Mouse (Mus musculus) liver, embryonic 13.5 days (tissue): ENCODE measurements at regions not wholly inside any gene's neighbourhood (a gene's known extent, or its start where the extent isn't known, plus 50 kb on each side); places are given as distances from the start of the nearest gene placed in this dataset.

Experiments used
- ATAC-seq: fragments of 200-750 bp; cut with Nextera tagmentation; 2 replicates; pipeline ENCODE4 v1.8.0; 2017; ENCODE audit warnings: low read depth, mild to moderate bottlenecking, moderate number of reproducible peaks, moderate library complexity
- DNase-seq: peaks from one replicate; pipeline ENCODE4 v3.0.0; 2022
- H3K27ac ChIP-seq: fragments of 300-500 bp; sonication (generic); 2 replicates; pipeline ENCODE4 v1.5.1; 2015; ENCODE audit warnings: moderate library complexity, mild to moderate bottlenecking, inconsistent platforms
- H3K27me3 ChIP-seq: fragments of 300-500 bp; sonication (generic); 2 replicates; pipeline ENCODE4 v1.6.1; 2015; ENCODE audit warnings: mild to moderate bottlenecking, inconsistent platforms
- H3K36me3 ChIP-seq: fragments of 300-500 bp; sonication (generic); 2 replicates; pipeline ENCODE4 v1.6.1; 2015; ENCODE audit warnings: mild to moderate bottlenecking, inconsistent platforms
- H3K4me1 ChIP-seq: fragments of 300-500 bp; sonication (generic); replicated peaks from 2 replicates; pipeline ENCODE4 v1.6.1; 2015; ENCODE audit warnings: inconsistent platforms
- H3K4me2 ChIP-seq: fragments of 300-500 bp; sonication (generic); 2 replicates; pipeline ENCODE4 v1.6.1; 2015; ENCODE audit warnings: inconsistent platforms, mild to moderate bottlenecking, moderate library complexity
- H3K4me3 ChIP-seq: fragments of 300-500 bp; sonication (generic); replicated peaks from 2 replicates; pipeline ENCODE4 v1.5.1; 2015; ENCODE audit warnings: mild to moderate bottlenecking, inconsistent platforms
- H3K9ac ChIP-seq: fragments of 300-500 bp; sonication (generic); 2 replicates; pipeline ENCODE4 v1.6.1; 2015; ENCODE audit warnings: mild to moderate bottlenecking, inconsistent platforms
- H3K9me3 ChIP-seq: fragments of 300-500 bp; sonication (generic); replicated peaks from 2 replicates; pipeline ENCODE4 v1.6.1; 2016; ENCODE audit warnings: inconsistent platforms
- WGBS: fragments of 180-500 bp; shearing (Covaris S2); methylation state at CpG from one replicate; pipeline ENCODE4 v1.1.7; 2015; ENCODE audit not compliant: insufficient replicate concordance; 5-methylcytosine and 5-hydroxymethylcytosine counted together

- H3K4me1 ChIP-seq = 0 out of 2 replicates have a peak, but pooled peaks cover 4% of the 10 kb centered on the region
- WGBS = 25% methylated on average over 3 of the region's 3 CpGs
- H3K9ac ChIP-seq = no peak overlapping the region
- no peak overlapping the region for H3K4me3 ChIP-seq
- no peaks in the 10 kb centered on the region for H3K27me3 ChIP-seq
- DNase-seq = no peak
- H3K36me3 ChIP-seq = no peaks in the 10 kb centered on the region
- H3K9me3 ChIP-seq = no peaks in the 10 kb centered on the region
- H3K4me2 ChIP-seq = no peak overlapping the region
- H3K27ac ChIP-seq = no peak overlapping the region
- peak; percentile 78 for ATAC-seq
Observed at GRCm38 (mm10) chr13:28662316-28662752, 291.2 kb downstream of the Sox4 start.

DNA sequence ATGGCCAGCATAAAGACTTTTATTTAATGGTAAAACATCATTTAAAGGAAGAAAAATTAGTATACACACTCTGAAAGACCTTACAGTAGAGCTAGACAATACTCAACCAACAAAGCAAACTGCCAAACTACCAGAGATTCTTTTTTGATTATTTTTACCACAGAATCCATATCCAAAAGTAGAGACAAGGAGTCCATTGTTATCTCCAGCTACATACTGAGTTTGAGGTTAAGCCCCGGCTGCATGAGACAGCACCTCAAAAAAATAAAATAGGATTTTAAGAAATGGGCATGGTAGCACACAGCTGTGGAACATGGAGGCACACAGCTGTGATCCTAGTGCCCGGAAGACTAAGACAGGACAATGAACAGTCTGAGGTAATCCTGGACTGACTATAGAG is 293.4 kb downstream of the Sox4 start:
- DNase-seq (no peak), ATAC-seq (no peak)
- 47% methylated on average over 2 of the region's 2 CpGs for WGBS
- Histone ChIP-seq H3K27ac (no peak overlapping the region), H3K4me2 (no peak overlapping the region), H3K9me3 (no peaks in the 10 kb centered on the region), H3K27me3 (no peaks in the 10 kb centered on the region), H3K4me1 (0 out of 2 replicates have a peak, but pooled peaks cover 4% of the 10 kb centered on the region), H3K4me3 (no peak overlapping the region), H3K36me3 (no peaks in the 10 kb centered on the region), H3K9ac (no peak overlapping the region)

GRCm38 (mm10) chr13:28658652-28659051 is 294.9 kb downstream of the Sox4 start:
- no peak overlapping the region for H3K4me2 ChIP-seq
- 67% methylated on average over 5 of the region's 5 CpGs for WGBS
- H3K9me3 ChIP-seq = no peaks in the 10 kb centered on the region
- no peaks in the 10 kb centered on the region for H3K27me3 ChIP-seq
- no peak overlapping the region for H3K27ac ChIP-seq
- no peak overlapping the region for H3K9ac ChIP-seq
- no peak for ATAC-seq
- DNase-seq = no peak
- 0 out of 2 replicates have a peak, but pooled peaks cover 4% of the 10 kb centered on the region for H3K4me1 ChIP-seq
- H3K36me3 ChIP-seq = no peaks in the 10 kb centered on the region
- H3K4me3 ChIP-seq = no peak overlapping the region

DNA sequence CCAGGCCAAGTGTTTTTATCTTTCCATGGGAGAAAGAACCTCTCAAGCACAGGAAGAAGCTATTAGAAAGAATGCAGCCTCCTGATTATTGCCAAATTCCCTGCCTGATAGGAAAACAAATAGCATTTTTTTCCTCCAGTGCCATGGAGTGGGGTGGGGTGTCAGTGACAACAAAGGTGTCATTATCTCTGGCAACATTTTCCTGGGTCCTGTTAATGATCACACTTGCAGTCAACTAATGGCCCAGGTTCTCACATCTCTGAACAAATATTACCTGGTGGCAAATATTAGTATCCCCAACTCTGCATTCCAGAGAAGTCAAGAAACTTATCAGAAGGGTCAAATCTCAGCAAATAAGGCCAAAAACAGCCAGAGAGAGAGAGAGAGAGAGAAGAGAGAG is 298.6 kb downstream of the Sox4 start:
- H3K4me2 ChIP-seq = no peak overlapping the region
- ATAC-seq = no peak
- no peak for DNase-seq

DNA sequence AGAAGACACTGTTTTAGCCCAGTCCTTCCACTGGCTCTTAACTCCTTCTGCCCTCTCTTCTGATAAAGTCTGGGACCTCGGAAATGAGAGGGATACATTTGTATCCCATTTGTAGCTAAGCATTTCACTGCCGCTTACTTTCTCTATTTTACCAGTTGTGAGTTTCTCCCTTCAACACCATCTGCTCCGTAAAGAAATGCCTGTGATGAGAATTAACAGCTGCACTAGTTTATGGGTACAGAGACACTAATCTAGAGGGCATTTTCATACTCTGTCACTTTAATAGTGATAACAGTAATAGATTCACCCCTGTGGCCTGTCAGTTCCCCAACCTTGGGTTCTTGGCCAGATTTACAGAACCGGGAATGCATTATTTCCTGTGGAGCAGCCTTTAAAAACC is 300.2 kb downstream of the Sox4 start:
- H3K4me3 ChIP-seq = no peak overlapping the region
- H3K27ac ChIP-seq = no peak overlapping the region
- no peaks in the 10 kb centered on the region for H3K9me3 ChIP-seq
- DNase-seq (no peak), ATAC-seq (no peak)
- no peaks in the 10 kb centered on the region for H3K27me3 ChIP-seq
- H3K4me1 ChIP-seq = no peaks in the 10 kb centered on the region
- H3K9ac ChIP-seq = no peak overlapping the region
- H3K4me2 ChIP-seq = no peak overlapping the region
- 69% methylated on average over 4 of the region's 4 CpGs for WGBS
- no peaks in the 10 kb centered on the region for H3K36me3 ChIP-seq

More for the DNA sequence above, 298.6 kb downstream of the Sox4 start:
- Histone ChIP-seq H3K9me3 (no peaks in the 10 kb centered on the region), H3K9ac (no peak overlapping the region), H3K27me3 (no peaks in the 10 kb centered on the region), H3K4me1 (no peaks in the 10 kb centered on the region), H3K36me3 (no peaks in the 10 kb centered on the region), H3K27ac (no peak overlapping the region), H3K4me3 (no peak overlapping the region)

DNA sequence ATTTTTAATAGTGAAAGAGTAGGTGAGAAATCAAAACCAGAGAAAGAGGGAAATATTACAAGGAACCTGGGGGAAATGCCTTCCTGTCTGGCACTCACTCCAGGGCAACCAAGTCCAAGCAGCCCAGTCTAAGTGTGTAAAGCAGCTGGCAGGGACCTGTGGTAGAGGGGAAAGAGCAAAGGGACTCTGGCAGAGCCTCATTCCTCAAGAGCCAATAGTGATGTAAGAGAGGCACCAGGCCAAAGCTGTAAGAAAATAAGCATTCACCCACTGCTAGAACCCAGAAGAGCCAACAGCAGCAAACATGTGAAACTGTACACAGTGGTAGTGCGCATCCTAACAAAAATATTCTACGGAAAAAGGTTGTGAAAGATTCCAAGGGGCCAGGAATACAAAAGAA is 301.7 kb downstream of the Sox4 start:
- Histone ChIP-seq H3K36me3 (no peaks in the 10 kb centered on the region), H3K9me3 (no peaks in the 10 kb centered on the region), H3K4me3 (no peak overlapping the region), H3K27me3 (no peaks in the 10 kb centered on the region), H3K4me2 (no peak overlapping the region), H3K27ac (no peak overlapping the region), H3K9ac (no peak overlapping the region), H3K4me1 (no peaks in the 10 kb centered on the region)
- 72% methylated on average over 2 of the region's 2 CpGs for WGBS
- DNase-seq (no peak), ATAC-seq (no peak)

- no peaks in the 10 kb centered on the region for H3K36me3 ChIP-seq
- H3K9ac ChIP-seq = no peak overlapping the region
- no peaks in the 10 kb centered on the region for H3K4me1 ChIP-seq
- H3K27ac ChIP-seq = no peak overlapping the region
- 36% methylated on average over 4 of the region's 4 CpGs for WGBS
- H3K4me3 ChIP-seq = no peak overlapping the region
- no peaks in the 10 kb centered on the region for H3K27me3 ChIP-seq
- no peak overlapping the region for H3K4me2 ChIP-seq
- H3K9me3 ChIP-seq = no peaks in the 10 kb centered on the region
- DNase-seq = no peak
- no peak for ATAC-seq
Observed at GRCm38 (mm10) chr13:28645881-28646280, 307.6 kb downstream of the Sox4 start.

GRCm38 (mm10) chr13:28644846-28645574 is 308.5 kb downstream of the Sox4 start:
- Histone ChIP-seq H3K9ac (no peak overlapping the region), H3K4me2 (no peak overlapping the region), H3K9me3 (no peaks in the 10 kb centered on the region), H3K4me1 (no peaks in the 10 kb centered on the region), H3K4me3 (no peak overlapping the region), H3K36me3 (no peaks in the 10 kb centered on the region), H3K27ac (no peak overlapping the region), H3K27me3 (no peaks in the 10 kb centered on the region)
- 75% methylated on average over 3 of the region's 3 CpGs for WGBS
- no peak for ATAC-seq
- DNase-seq = no peak

- WGBS = 26% methylated on average over 1 of the region's 1 CpGs
- no peak for ATAC-seq
Observed at GRCm38 (mm10) chr13:28640826-28641225, 312.7 kb downstream of the Sox4 start.

GRCm38 (mm10) chr13:28635230-28635950 is 318.1 kb downstream of the Sox4 start:
- Histone ChIP-seq H3K4me1 (peaks cover 14% of the 10 kb centered on the region), H3K27me3 (no peaks in the 10 kb centered on the region), H3K4me3 (no peak overlapping the region), H3K9me3 (no peaks in the 10 kb centered on the region), H3K9ac (no peak overlapping the region), H3K36me3 (no peaks in the 10 kb centered on the region), H3K4me2 (no peak overlapping the region), H3K27ac (no peak overlapping the region)
- WGBS = 16% methylated on average over 3 of the region's 3 CpGs
- ATAC-seq (no peak), DNase-seq (no peak)

More at GRCm38 (mm10) chr13:28640826-28641225, 312.7 kb downstream of the Sox4 start:
- no peak overlapping the region for H3K4me2 ChIP-seq
- no peak overlapping the region for H3K27ac ChIP-seq
- no peaks in the 10 kb centered on the region for H3K36me3 ChIP-seq
- no peaks in the 10 kb centered on the region for H3K4me1 ChIP-seq
- no peak for DNase-seq
- no peak overlapping the region for H3K4me3 ChIP-seq
- H3K27me3 ChIP-seq = no peaks in the 10 kb centered on the region
- no peaks in the 10 kb centered on the region for H3K9me3 ChIP-seq
- no peak overlapping the region for H3K9ac ChIP-seq

DNA sequence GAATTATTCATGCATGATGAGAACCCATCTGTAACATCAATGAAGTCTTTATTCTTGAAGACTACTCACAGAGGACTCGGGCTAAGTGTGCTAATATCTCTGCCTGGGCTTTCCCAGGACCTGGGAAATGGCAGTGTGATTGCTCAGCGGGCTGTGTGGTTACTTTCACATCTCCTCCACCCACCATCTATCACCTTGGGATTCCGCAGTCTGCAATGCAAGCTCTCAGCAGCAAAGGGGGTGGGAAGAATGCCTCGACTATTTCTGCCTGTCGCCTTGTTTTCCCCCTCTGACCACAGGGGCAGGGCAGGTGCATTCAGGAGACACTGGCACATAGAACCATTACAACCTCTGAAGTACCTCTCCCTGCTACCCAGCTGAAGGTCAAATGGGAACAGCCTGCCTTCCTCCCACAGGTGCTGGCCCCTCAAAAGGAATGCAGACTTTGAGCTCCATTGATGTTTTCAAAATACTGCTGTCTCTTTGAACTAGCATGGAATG is 319.9 kb downstream of the Sox4 start:
- WGBS = 44% methylated on average over 5 of the region's 5 CpGs
- DNase-seq (no peak), ATAC-seq (no peak)

More for the DNA sequence above, 319.9 kb downstream of the Sox4 start:
- H3K4me3 ChIP-seq = no peak overlapping the region
- peaks cover 21% of the 10 kb centered on the region for H3K4me1 ChIP-seq
- no peak overlapping the region for H3K4me2 ChIP-seq
- no peaks in the 10 kb centered on the region for H3K27me3 ChIP-seq
- no peak overlapping the region for H3K9ac ChIP-seq
- H3K36me3 ChIP-seq = no peaks in the 10 kb centered on the region
- no peaks in the 10 kb centered on the region for H3K9me3 ChIP-seq
- no peak overlapping the region for H3K27ac ChIP-seq
